Mouse (Mus musculus) heart, adult 2 months (tissue): ENCODE data around the gene Nexn.

Experiments used
- CTCF ChIP-seq: fragments of 200-600 bp; IDR thresholded peaks from 2 replicates; pipeline ENCODE4 v1.8.1; 2022; ENCODE audit warnings: antibody characterized with exemption, mild to moderate bottlenecking, moderate library complexity
- POLR2A ChIP-seq: fragments of 200-500 bp; IDR thresholded peaks from 2 replicates; pipeline ENCODE4 v1.6.1; 2011; ENCODE audit warnings: mild to moderate bottlenecking, low read depth, low read length, control low read depth; ENCODE audit not compliant: insufficient read depth

DNA sequence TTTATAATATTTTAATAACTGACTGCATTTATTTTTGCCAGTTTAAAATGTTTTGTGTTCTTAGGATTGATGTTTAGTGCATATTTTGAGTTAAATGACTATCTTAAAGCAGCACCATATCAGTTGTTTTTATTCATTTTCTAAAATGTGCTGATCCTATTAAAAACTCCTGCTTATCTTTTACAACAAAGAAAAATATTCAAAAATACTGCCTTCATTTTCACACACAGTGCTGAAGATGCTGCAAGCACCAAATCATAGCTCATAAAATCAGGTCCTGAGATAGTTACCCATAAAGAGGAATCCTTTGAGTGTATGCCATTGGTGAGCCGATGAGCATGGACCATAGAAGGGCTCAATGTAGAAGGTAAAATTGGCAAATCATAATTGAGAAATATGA, 30.9 kb downstream of the Nexn start:
- TF ChIP-seq POLR2A (no peak), CTCF (no peak)
